Mouse (Mus musculus): Measurements from ENCODE around the gene Plekha7. TPM values are rescaled to one million over a fixed set of nuclear protein-coding genes. Genes with fewer than 3 reads are reported as not detected.

Plekha7 gene
- total RNA-seq, 4 experiments from 2014 or later: 25.0 to 31.5 (median 26.4) TPM

DNA sequence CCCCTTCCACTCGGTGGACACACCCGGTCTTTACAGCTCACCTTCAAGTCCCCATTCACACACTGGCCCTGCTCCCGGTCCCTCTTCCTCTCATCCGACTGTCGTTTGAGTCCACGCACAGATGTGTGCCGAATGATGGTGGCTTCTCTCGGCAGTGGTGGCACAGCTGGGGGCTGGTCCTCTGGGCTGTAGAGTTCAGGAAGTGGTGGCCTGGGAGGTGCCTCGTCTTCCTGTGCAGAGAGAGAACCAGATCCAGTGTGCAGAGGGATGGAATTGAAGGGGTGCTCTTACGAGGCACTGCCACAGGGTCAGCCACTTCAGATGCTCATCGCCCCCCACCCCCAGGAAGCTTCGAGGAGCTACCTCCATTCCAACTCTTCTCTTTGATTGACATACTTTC lies 171.0 kb downstream of the Plekha7 start:
- no peak for DNase-seq (ENCODE audit: low spot score in 2 of 2)

- no peak for DNase-seq (ENCODE audit: low spot score in 2 of 2)
These were observed 173.5 kb downstream of the Plekha7 start for GRCm38 (mm10) chr7:116134413-116135292.

DNA sequence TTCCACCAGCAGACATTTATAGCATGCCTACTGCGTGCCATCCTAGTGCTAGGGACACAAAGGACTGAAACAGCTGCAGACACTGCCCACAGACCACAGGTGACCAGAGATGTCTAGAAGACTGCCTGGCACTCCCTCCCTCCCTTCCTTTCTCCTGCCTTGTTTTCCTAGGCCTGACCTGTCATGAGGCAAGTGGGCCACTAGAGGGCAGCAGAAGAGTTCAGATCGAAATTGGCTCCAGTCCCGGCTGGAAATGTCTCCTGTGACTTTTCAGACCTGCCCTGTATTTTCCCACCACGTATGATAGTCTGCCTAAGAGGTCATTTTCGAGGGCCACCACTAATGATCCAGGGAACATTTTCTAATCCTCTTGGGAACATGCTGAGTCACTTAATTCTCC lies 176.1 kb downstream of the Plekha7 start:
- DNase-seq (ENCODE audit: low spot score in 2 of 2): peak; percentile 59 to 80

DNA sequence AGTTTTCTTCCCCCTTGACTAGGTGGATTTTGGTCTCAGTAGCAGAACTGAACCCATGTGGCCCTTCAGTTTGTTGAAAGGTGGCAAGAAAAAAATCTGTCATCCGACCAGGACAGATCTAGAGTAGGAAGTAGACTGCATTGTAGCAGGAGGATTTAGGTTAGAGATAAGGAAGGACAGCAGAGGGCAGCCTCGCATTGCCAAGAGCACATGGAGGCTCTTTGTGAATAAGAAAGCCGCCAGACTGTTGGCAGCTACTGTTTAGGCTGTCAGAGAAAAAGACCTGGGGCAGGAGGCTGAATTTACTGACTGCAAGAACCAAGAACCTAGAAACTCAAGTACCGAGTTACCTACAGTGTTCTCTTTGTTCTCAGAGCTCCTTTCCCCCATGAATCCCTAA lies 176.8 kb downstream of the Plekha7 start:
- no peak for DNase-seq (ENCODE audit: low spot score in 2 of 2)

DNA sequence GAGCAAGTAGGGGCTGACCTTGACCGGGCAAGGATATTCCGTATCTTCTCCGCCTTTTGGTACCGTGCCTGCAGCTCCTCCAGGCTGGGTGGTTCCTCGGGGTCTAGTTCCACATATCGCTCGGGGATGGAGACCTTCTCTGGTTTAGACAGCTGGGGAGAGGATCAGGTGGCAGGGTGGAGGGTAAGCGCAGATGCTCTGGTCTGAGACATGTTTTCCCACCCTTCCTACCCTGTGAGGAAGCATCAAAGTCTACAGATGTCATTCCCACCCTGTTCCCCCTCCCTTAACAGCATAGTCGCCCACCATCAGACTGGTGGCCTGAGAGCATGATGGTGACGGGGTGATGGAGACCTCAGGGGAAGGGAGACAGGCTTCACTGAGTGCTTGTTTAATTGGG lies 178.8 kb downstream of the Plekha7 start:
- no peak for DNase-seq (ENCODE audit: low spot score in 2 of 2)

DNA sequence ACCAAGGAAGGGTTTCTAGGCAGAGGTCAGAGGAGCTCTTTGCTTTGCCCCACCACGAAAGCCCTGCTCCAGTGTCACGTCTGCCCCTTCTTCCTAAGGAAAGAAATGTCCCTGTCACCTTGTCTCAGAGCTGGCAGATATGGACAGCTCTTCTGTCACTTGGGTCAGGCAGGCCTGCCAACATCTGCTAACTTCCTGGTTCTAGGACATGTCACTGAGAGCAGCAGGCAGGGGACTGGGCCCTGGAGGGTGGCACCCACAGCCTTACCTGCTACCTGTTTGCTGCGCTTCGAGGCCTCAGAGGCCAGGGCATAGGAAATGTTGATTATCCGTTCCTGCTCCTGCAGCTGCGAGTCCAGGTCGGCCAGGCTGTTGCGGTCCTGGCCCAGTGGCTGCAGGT lies 179.9 kb downstream of the Plekha7 start:
- DNase-seq (ENCODE audit: low spot score in 2 of 2): no peak

- no peak for DNase-seq (ENCODE audit: low spot score in 2 of 2)
These were observed 181.1 kb downstream of the Plekha7 start for GRCm38 (mm10) chr7:116127052-116127451.

DNA sequence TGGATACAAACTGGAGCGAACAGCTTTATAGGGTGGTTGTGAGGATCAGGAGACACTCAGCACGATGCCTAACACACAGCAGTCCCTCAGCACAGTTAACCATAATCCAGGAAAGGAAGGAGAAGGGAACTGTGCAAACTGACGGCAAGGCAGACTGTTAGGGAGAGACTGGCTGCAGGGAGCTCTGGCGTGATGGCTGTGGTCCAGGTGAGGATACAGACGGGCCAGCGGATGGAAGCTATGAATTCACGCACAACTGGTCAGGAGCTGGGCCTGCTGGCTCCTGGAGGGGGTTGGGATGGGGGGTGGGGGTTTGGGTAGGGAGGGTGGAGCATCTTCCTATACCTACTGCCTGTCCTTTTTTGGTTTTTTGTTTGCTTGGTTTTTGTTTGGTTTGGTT lies 182.5 kb downstream of the Plekha7 start:
- no peak for DNase-seq (ENCODE audit: low spot score in 2 of 2)

DNA sequence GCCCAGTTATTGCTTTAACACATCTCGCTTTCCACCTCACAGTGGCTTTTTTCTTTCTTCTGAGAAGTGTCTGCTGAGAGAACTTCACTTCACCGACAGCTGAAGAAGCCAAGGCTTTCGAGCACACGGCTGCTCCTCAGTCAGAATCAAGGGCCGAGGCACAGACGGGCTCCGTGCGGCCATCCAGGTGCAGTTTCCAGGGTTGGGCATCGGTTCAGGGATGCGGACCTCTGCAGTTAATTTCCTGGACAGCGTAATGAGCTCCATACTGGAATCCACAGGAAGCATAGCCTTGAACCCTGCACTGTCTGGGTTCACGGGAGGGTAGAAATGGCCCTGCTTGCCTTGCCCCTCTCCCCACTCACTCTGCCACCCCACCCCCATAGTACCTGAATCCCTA lies 184.1 kb downstream of the Plekha7 start:
- DNase-seq (ENCODE audit: low spot score in 2 of 2): no peak

DNA sequence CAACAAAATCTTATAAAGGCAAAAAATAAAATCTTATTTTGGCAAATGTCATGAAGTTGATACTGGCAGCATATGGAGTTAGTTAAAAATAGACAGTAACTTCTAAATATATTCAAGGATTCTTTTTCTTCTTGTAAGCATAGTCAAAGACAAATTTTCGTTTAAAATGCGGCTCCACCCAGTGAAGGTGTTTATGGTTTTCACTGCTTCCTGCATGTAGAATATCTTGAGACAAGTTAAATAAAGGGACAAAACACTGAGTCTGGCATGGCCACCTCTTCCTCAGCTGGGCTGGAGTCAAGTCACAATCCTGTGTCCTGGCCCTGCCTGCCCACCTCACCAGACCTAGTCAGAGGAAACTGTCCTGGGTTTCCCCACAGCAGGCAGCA lies 184.6 kb downstream of the Plekha7 start:
- DNase-seq (ENCODE audit: low spot score in 2 of 2): no peak

GRCm38 (mm10) chr7:116122981-116123596 lies 185.1 kb downstream of the Plekha7 start:
- DNase-seq (ENCODE audit: low spot score in 2 of 2): no peak

DNA sequence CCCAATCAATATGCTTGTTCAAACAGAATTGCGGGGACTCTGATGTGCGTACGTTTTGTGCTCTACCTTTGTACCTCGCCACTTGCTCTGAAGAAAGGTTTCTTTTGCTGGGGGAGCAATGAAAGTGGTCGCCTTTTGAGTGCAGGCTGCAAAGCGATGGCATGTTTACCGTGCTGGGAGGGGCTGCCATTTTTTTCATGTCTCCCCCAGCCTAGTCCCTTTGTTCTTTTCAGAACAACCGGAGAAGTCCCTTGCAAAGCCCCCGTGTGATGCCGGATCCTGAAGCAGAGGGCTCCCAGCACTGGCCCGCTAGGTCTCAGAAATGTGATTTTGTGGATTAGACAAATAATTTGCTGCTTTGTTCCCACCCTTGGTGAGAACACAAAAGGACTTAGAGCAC lies 187.0 kb downstream of the Plekha7 start:
- no peak for DNase-seq (ENCODE audit: low spot score in 2 of 2)

DNA sequence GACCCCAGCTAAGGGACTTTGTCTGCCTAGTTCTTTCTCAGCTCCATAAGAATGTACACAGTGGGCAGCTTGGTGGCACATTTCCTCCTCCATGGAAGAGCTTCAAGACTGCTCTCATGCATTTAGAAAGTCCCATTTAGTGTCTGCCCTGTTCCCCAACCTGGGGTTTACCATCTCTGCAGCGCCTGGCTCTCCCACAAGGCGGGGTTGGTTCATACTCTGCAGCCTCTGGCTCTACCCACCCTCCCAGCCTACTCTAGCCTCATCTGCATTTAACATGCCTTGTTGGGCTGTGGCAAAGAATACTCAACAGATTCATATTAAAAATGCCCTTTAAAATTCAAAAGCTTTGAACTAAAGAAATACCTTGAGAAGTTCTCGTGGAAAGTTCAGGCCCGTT lies 187.4 kb downstream of the Plekha7 start:
- no peak for DNase-seq (ENCODE audit: low spot score in 2 of 2)

- DNase-seq (ENCODE audit: low spot score in 2 of 2): no peak
These were observed 188.8 kb downstream of the Plekha7 start for GRCm38 (mm10) chr7:116119306-116119857.

DNA sequence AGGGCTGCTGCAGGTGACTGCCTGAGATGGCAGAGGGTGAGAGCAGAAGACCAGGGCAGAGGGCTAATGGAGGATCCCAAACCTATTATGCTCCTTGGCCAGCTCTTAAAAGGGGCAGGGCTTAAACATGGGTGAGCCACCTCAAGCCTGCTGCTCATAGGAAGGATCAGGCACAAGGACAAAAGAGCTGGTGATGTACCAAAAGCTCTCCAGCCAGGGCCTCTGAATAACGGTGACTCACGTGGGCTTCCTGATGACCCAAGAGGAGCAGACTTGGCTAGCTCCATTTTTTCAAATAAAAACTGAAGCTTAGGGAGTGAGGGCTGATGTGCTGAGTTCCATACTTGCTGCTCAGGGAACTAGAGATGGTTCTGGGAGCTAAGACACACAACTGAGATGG lies 192.2 kb downstream of the Plekha7 start:
- no peak for DNase-seq (ENCODE audit: low spot score in 2 of 2)

- no peak for DNase-seq (ENCODE audit: low spot score in 2 of 2)
These were observed 192.8 kb downstream of the Plekha7 start for GRCm38 (mm10) chr7:116115216-116115930.

DNA sequence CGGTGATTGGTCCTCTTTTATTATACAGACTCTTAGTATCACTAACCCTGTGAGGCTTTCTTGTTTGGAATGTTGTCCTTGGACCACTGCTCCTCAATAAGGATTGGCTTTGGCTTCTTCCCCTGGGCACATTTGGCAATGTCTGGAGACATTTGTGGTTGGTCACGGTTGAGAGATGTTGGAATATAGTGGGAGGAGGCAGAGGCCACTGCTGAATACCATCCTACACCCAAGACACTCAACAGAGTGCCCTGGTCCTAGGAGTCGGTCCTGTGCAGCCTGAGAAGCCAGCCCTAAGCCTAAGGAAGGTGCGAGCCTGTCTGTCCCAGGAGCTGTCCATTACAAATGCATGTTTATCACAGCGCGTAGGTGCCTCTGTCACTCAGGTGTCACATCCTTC lies 196.6 kb downstream of the Plekha7 start:
- DNase-seq (ENCODE audit: low spot score in 2 of 2): no peak

DNA sequence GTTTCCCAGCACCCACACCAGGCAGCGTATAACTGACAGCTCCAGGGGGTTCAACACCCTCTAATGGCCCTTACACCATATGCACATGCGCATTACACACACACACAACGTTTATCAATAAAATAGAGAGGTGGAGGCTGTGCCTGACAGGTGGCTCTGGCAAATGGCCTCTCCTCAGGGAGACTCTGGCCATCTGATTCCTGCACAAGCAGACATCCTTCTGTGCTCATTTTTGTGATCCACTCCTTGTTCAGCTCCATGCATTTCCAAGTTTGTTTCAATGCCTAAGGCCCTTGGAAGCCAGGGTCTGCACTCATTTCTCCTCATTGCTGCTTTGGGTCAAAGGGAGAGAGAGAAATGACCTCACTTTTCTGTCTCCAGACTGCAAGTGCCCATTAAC lies 197.5 kb downstream of the Plekha7 start:
- DNase-seq (ENCODE audit: low spot score in 2 of 2): no peak

DNA sequence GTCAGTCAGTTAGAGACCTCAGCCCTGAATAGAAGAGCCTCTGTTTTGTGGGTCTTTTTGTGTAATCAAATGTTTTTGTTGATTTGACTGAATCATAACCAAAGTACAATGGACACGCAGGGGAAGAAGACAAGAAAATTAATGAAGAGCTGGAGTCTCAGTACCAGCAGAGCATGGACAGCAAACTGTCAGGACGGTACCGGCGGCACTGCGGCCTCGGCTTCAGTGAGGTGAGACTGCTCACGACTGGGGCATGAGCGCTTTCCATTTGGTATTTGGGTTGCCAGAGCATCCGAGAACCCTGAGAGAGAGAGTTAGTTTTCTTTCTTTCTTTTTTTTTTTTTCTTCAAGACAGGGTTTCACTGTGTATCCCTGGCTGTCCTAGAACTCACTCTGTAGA lies 205.1 kb downstream of the Plekha7 start:
- no peak for DNase-seq (ENCODE audit: low spot score in 2 of 2)

DNA sequence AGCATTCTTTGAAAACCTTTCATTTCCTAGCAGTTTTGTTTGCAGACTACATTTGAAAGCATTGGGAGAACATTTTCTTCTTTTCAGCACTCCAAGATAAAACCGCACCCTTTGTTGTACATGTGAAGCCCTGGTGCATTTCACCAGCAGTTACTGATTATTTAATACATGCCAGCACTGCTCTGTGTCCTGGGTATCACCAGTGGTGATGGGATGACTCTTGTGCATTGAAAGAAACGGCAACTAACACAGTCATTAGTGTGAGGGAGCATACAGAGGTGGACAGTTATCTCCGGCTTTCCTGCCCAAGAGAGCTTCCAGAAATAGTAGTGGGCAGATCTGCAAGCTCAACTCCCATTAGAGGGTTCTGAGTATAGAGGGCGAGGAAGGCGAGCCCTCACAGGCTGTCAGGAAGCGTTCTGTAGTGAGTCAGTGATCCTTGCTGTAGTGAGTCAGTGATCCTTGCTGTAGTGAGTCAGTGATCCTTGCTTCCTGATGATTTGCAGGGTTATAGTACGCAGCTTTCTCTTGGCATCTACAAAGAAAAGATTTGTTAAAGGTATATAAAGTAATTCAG lies 208.1 kb downstream of the Plekha7 start:
- DNase-seq (ENCODE audit: low spot score in 2 of 2): no peak

DNA sequence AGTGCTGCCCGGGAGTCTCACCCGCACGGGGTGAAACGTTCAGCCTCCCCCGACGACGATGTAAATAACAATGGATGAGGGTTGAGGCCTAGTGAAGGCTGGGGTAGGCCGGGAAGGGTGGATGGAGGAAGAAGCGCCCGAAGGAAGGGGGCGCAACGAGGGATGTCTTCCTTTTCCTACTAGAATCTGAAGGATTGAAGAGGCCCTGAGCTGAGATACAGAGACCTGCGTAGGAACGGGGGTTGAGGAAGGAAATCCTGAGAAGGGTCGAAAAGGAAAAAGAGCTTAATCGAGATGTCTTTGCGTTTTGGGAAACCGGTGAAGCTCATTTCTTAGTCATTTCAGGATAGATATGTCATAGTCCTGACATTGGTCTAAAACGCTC lies 214.7 kb downstream of the Plekha7 start:
- DNase-seq (ENCODE audit: low spot score in 2 of 2): no peak
